ENCODE assay signal across 10 mouse cellular contexts in genomic region chr15:61690425-61690824, GRCm38 (mm10).
DNase-seq lines count a peak whose midpoint lies in the region; ATAC-seq lines count a peak whose summit lies in the region.
"Had no signal": no experiment of that assay in that cellular context is flagged by ENCODE, and none has a peak within 500 bp of the region (broad histone marks: within the 10 kb centered on the region; RNA-seq: fewer than 3 reads in every experiment).

No protein-coding gene starts in this region.

- DNase-seq in embryo, embryonic 10.5 days (ENCODE audit: low spot score): peak; percentile 6
- no peak for DNase-seq in embryo, embryonic 9.5 days (ENCODE audit: extremely low spot score)
- peak; percentile 46 for DNase-seq in cerebellum, adult 9-11 months
- peak; percentile 7 to 44 for DNase-seq in layer of hippocampus, adult 18-20 months (ENCODE audit: low spot score in 2 of 2)
- no peak for DNase-seq in spleen, postnatal 14 days (ENCODE audit: low spot score in 2 of 2)
- DNase-seq in adrenal gland, adult 2 months: no peak
- DNase-seq in gastrocnemius, postnatal 10 days: no peak

- 37% methylated on average over 13 of the region's 13 CpGs for WGBS in neural tube, embryonic 15.5 days

- peak overlapping the region; percentile 44 for H3K4me2 ChIP-seq in neural tube, embryonic 15.5 days
- H3K4me2 ChIP-seq: embryonic facial prominence, embryonic 12.5 days; liver, embryonic 15.5 days had no signal

- no peak overlapping the region for H3K9ac ChIP-seq in neural tube, embryonic 15.5 days (replicated peaks)
- H3K9ac ChIP-seq: embryonic facial prominence, embryonic 12.5 days; liver, embryonic 15.5 days had no signal

- H3K27ac ChIP-seq in neural tube, embryonic 15.5 days (replicated peaks): peak overlapping the region; percentile 54
- H3K27ac ChIP-seq: embryonic facial prominence, embryonic 12.5 days; liver, embryonic 15.5 days had no signal

- H3K36me3 ChIP-seq in neural tube, embryonic 15.5 days: no peaks in the 10 kb centered on the region
- H3K36me3 ChIP-seq: embryonic facial prominence, embryonic 12.5 days; liver, embryonic 15.5 days had no signal

- peak overlapping the region; percentile 15 for H3K4me3 ChIP-seq in neural tube, embryonic 15.5 days (replicated peaks)
- H3K4me3 ChIP-seq: embryonic facial prominence, embryonic 12.5 days; liver, embryonic 15.5 days had no signal

- H3K27me3 ChIP-seq in neural tube, embryonic 15.5 days (replicated peaks): no peaks in the 10 kb centered on the region
- H3K27me3 ChIP-seq: embryonic facial prominence, embryonic 12.5 days; liver, embryonic 15.5 days had no signal

- peaks cover 16% of the 10 kb centered on the region for H3K4me1 ChIP-seq in neural tube, embryonic 15.5 days
- H3K4me1 ChIP-seq: embryonic facial prominence, embryonic 12.5 days; liver, embryonic 15.5 days had no signal

- ATAC-seq in neural tube, embryonic 15.5 days (ENCODE audit: low FRiP score): peak; percentile 88

- no peaks in the 10 kb centered on the region for H3K9me3 ChIP-seq in neural tube, embryonic 15.5 days (replicated peaks)
- H3K9me3 ChIP-seq: embryonic facial prominence, embryonic 12.5 days; liver, embryonic 15.5 days had no signal

Comparison
In these comparisons a context has a peak if more than half of its experiments do, and no peak if none do; other contexts are left out.
1. DNase-seq: peak in embryo, embryonic 10.5 days (single experiment), cerebellum, adult 9-11 months (single experiment) and layer of hippocampus, adult 18-20 months (2 of 2); none in embryo, embryonic 9.5 days (single experiment), spleen, postnatal 14 days (0 of 2), adrenal gland, adult 2 months (single experiment) and gastrocnemius, postnatal 10 days (single experiment).